Mouse (Mus musculus) urinary bladder, postnatal 25 days (tissue): ENCODE measurements around the gene Hectd1.

ENCODE experiments used
- DNase-seq: peaks from one replicate; pipeline ENCODE4 v3.0.0; 2022; ENCODE audit warnings: low spot score

Hectd1 gene

DNA sequence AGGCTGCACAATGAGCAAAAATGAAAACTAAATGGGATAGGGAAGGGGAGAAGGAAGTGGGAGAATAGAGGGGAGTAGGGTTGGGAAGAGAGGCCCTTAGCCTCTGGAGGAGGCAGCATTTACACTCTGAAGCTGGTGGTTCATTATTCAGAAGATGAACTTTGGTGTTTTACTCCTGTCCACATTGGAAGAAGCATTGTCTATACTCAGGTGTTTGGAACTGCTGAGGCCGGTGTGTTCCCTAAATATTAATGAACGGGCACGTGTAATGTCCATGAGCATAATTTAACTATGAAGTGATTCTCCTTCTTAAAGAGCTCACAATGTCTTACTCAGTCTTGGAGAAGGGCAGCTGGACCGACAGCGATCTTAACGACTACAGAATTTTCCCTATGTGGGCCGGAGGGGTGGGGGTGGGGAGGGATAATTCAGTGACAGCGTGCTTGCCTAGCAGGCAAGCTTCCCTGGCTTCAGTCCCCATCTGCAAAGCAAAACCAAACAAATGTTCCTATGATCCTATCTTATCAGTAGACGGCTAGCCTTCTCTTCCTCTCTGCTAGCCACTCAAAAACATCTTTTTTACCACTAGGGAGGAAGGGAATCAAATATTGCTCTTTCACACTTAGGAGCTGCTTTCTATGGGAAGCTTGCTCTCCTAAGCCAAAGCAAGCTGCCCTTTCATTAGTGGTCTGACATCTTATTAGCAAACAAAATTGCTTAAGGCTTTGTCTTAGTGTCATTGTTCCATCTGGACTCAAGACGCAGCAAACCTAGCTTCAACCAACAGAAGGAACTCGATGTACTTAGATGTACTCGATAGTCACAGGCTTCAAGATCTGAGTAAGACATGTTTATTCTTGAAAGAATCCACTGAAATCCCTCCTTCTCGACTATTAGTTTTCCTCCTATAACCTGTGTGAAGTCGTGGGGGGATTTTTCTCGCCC lies 14.5 kb upstream of the Hectd1 start:
- no peak for DNase-seq

DNA sequence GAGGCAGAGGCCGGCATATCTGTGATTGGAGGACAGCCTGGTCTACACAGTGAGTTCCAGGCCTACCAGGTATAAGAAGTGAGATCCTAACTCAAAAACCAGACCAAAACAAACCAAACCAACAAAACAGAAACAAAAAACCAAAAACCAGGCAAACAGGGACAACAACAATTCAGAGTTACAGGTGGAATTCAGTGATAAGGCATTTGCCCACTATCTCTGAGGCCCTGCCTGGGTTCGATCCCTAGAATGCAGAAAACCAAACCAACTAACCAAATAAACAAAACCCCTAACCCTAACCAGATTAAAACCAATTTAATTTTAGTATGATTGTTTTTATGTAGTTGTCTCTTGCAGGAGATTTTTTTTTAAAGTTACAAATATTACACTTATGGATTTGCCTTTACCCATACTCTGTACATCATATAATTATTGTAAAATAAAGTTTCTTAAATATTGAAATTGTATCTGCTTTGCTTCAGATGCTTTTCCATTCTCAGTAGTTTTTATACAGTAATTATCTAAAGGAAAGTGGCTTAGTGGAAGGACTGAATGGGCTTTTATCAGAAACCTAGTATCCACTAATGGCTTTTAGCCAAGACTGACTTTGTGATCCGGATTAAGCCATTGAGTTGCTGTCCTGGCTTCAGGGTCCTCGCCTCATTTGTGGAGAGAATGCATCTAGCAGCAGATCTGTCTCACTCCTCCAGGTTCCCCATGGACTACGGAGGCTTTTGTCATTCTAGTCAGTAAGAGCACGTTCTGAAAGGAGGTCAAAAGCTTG lies 12.9 kb upstream of the Hectd1 start:
- no peak for DNase-seq

DNA sequence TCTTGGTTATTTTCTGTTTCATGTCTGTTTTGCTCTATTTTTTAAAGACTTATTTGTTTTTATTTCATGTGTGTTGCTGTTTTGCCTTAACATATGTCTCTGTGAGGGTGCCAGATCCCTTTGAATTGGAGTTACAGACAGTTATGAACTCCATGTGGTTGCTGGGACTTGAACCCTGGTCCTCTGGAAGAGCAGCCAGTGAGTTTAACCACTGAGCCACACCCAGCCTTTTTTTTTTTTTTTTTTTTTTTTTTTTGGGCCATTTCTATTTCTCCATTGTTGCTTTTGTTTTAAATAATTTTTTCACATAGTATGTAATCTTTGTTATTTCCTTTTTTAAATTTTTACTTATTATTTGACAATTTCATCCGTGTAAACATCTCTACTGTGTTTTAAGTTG lies 10.5 kb upstream of the Hectd1 start:
- DNase-seq = no peak

DNA sequence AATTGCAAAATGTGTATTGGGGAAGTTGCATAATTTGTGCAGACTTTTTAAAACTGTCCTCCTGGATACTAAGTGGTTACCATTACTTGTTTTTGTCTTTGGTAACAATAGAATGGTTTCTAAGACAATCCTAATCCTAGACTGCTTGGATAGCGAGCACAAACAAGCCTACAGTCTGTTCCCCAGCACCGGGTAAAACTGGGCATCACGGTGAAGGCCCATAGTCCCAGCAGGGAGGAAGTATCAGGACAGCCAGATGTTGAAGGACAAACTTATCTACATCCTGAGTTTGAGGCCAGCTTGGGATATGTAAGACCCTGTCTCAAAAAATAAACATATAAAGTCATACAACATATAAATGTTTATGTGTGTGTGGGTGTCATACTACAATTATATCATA lies 5.9 kb upstream of the Hectd1 start:
- no peak for DNase-seq

DNA sequence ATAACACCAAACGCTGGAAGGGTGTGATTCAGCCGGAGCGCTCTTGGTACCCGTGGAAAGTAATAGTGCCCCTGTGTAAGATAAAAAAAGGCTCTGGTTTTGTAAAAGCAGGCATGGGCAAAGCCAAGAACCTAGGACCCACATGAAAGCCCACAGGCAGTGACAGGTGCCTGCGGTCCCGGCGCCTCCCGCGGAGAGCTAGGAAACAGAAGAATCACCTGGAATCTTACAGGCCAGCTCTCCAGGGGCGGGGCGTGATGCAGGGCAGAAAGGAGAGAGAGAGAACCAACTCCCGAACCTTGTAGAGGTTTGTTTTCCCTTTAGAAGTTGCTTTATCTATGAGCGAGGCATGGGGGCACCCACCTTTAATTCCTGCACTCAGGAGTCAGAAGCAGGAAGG lies 2.6 kb upstream of the Hectd1 start:
- DNase-seq = no peak

DNA sequence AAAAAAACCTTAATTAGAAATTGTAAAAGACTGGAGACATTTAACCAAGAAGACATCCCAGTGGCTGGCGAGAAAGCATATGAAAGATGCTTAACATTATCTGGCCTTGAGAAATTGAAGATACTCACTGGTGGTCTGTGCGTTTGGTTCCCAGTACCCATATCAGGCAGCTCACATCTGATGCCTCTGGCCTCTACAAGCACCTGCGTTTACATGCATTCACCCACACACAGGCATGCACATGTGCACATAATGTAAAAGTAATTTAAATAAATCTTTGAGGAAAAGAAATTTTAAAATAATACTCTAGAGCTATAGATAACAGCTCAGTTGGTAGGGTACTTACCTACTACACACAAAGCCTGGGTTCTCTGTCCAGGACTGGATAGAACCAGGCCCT lies 2.0 kb upstream of the Hectd1 start:
- no peak for DNase-seq

DNA sequence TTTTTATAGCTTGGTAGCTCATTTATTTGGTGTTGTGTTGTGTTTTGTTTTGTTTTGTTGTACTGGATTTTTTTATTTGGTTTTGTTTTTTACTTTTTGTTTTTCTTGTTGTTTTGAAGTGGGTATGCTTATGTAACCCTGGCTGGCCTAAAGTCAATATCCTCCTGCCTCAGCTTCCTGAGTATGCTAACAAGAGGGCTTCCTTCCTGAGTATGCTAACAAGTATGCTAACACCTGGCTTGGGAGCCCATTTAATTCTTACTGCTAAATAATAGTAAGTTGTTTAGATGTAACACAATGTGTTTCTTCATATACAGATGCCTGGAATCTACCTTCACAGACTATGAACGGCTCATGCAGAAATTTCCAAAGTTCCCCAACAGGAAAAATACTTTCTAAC lies 1.3 kb upstream of the Hectd1 start:
- no peak for DNase-seq

DNA sequence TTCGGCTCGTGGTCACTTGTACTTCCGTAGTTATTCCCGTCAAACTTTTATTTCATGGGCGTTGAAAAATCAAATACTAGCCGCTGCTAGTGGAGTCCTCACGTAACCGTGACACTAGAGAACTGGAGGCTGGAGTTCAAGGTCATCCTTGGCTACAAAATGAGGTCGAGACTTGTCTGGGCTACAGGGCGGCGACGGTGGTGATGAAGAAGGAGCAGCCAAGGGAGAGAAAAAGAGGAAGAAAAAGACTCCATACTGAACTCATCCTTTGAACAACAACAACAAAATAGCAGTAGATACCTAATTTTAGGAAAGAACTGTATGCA lies 704 bp upstream of the Hectd1 start:
- peak; percentile 29 for DNase-seq

DNA sequence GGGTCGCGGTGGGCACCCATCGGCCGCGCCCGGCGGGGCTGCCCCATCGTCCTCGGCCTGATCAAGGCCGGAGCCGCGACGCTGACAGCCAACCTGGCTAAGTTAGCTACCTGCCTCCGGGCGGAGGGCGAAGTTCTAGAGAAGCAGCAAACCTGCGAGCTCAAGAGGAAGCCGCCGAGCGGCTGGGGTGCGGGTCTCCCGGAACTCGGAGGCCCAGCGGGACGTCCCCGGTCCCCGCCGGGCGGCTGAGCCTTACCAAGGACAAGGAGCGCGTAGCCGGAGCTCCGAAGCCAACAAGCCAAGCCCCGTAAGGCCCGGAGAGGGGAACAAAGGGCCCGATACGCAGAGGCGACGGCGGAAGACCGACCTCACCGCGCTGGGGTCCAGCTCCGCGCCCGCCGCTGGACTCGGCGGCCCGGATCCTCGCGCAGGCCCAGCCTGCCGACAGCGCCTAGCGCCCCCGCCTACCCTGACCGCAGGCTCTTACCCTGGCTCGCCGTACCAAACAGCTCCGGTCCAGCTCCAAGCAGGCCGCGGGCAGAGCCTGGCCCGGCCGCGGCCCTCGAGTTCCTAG lies 533 bp downstream of the Hectd1 start:
- peak; percentile 55 for DNase-seq

DNA sequence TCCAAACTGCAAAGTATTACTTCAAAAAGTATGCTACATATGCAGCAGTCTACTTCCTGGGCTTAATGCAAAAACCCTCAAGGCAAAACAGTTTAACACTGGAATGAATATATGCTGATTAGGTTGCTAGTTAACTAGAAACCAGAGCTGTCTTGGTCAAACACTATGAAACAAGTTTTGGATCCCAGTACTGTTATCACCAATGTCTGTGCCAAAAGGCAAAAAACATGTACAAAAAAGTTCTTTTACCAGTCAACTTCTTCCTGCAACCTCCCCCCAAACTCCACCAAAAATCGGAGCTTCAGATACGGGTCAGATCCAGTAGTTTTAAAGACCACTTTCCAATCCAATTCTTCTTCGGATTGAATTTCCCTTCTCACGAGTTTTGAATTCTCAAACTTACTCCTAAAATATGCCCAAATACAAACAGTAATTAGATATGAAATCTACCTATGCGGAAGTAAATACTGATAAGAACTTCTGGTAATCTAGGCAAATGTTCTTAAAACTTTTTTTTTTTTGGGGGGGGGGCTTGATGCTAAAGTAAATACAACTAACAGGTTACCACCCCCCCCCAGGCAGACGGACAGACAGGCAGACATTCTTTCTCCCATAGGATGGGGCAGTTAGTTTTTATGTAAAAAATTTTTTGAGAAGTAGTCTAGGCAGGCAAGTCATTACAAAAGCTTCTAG lies 1.2 kb downstream of the Hectd1 start:
- DNase-seq = no peak

DNA sequence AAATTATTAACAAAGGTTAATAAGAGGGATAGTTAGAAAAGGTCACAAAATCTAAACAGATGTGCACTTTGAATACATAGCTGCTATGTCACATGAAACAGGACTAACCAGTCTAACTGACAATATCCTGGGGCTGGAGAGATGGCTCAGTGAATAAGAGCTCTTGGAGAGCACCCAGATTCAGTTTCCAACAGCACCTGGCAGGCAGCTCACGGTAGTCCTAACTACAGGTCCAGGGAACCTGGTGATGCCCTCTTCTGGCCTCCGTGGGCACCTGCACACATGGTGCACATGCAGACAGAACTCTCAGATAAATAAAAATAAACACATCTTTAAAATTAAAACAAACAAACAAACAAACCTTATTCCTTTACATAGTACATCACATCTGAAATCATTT lies 4.0 kb downstream of the Hectd1 start:
- DNase-seq = no peak

DNA sequence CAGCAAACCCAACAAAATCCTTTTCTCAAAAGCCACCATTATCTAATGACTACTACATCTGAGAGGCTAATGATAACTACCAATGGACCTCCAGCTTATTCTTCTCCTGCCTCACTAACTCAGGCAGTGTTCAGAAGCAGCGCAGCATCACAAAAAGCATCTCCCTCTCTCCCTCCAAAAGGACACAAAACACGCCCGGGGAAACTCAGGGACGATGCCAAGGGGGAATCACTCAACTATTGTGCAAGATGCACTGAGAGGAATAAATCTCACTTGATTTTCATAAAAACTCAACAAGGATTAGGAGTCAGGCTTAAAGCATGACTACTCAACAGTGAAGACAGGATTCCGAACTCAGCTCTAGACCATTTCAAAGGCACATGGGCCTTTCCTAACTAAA lies 6.0 kb downstream of the Hectd1 start:
- no peak for DNase-seq

DNA sequence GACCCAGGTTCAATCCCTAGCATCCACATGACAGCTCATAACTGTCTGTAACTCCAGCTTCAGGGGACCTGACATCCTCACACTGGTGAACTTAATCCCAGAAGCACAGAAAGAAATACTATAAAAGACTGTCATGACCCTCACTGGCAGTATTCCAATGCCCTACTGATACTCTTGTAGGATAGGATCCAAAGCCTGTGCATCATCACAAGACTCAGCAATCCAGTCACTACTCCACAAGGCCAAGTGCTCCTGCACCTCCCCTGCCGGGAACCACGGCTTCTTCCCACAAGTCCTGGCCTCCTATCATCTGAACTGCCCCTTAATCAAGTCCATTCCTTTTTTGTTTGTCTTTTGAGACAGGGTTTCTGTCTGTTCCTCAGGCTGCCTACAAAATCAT lies 6.5 kb downstream of the Hectd1 start:
- no peak for DNase-seq

DNA sequence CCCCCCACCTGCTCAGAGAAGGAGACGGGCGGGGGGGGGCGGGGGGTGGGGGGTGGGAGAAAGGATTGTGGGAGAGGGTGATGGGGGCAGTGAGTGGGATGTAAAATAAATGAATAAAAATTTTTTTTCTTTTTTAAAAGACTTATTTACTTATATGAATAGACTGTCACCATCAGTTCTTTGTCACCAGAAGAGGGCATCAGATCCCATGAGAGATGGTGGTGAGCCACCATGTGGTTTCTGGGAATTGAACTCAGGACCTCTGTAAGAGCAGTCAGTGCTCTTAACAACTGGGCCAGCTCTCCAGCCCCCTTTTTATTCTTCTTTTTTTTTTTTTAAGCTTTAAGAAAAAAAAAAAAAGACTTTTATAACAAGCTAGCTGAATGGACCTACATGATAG lies 7.1 kb downstream of the Hectd1 start:
- DNase-seq = no peak

DNA sequence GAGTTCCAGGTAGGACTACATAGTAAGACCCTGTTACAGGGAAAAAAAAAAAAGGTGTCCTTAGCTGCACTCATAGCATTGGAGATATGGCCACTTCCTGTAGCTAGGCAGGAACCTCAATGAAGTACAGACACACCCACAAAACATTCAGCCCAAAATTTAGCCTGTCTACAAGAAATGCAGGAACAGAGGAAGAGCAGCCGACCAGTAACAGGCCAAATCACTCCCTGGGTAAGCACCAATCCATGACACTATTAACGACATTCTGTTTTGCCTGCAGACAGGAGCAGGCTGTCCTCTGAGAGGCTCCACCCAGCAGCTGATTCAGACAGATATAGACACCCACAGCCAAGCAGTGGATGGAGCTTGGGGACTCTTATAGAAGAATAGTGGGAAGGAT lies 8.1 kb downstream of the Hectd1 start:
- DNase-seq = no peak

DNA sequence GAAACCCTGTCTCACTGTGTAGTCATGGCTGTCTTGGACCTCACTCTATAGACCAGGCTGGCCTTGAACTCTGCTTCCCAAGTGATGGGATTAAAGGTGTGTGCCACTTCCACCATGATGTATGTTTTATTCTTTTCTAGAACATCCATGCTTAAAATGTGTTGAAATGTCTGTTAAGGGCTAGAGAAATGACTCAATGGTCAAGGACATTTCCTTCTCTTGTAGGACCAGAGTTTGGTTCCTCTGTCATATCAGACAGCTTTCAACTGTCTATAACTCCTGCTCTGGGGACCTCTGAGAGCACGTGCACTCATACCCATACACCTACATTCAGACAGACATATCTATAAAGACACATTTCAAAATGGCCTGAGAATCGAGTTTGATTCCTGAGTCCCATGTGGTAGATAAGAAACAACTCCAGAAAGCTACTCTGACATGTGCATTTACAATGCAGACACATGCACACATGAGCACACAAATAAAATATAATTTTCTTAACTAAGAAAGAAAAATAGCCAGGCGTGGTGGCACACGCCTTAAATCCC lies 9.3 kb downstream of the Hectd1 start:
- no peak for DNase-seq

DNA sequence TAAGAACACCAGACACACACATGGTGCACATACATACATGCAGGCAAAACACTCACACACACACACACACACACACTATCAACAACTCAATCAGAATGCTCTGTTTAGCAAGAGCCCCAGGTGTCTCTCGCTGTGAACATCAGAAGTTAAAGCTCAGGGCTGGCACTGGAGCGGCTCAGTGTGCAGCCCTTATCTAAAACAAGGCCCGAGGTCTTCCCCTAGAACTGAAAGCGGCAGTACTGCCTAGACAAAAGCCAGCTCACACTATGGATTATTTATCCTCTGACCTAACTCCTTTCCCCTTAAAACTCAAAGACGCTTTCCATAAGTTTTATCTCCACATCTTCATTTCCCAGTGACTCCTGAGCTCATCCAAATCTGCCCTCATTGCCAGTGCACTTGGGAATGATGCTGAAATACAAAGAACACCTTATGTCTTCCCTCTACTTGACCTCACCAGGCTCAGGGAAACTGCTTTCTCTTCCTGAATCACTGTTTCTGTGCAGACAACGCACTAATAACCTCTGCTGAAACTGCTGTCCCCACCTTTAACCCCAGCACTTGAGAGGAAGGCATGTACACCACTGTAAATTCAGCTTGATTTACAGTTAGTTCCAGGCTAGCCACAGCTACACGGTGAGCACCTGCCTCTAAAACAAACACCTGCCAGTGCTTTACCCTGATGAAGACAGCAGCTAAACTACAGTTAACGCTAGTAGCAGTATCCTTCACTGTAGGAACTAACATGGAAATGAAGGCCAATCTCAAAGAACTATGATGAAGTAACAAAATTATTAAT lies 11.3 kb downstream of the Hectd1 start:
- no peak for DNase-seq

DNA sequence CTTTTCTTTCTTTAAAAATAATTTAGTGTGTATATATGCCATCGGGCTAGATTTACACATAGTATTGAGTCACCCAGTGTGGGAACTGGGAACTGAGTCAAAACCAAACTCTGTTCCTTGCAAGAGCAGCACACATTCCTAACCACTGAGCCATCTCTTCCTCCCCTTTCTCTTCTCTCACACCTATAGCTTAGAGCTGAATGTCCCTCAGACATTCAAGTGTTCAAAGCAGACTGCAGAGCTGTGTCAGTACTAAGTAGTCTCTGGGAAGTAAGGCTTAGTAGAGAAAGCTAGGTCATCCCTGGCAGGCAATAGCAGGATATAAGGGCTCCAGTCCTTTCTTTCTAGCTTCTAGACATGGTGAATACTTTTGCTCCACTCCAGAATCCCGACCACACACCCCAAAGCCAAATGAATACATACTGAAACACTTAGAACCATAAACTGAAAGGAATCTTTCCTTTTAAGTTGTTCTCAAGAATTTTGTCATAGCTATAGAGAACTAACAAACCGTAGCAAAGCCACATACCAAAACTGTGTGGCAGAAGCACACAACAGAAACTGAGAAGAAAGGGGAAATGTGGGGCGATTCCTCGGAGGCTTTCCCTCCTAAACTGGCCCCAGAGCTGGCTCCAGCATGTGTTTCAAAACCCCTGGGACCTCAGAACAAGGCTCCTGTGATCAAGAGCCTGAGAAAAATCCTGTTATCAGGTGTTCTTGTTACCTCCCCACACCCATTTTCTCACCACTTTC lies 17.8 kb downstream of the Hectd1 start:
- no peak for DNase-seq

DNA sequence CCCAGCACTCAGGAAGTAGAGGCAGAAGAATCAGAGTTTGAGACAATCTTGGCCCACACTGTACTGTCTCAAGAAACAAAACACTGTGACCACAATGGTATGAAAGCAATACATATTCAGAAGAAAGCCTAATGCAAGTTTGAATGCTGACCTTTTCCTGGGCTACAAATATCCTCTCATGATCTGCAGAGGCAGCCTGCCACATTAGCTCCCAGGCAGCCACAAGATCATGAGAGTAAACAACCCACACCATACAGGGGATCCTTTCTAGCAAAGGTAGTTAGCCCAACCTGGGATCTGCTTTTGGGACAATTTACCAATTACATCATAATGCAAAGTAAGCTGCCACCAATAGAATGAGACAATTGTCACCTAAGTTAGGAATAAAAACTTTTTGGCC lies 18.8 kb downstream of the Hectd1 start:
- no peak for DNase-seq

DNA sequence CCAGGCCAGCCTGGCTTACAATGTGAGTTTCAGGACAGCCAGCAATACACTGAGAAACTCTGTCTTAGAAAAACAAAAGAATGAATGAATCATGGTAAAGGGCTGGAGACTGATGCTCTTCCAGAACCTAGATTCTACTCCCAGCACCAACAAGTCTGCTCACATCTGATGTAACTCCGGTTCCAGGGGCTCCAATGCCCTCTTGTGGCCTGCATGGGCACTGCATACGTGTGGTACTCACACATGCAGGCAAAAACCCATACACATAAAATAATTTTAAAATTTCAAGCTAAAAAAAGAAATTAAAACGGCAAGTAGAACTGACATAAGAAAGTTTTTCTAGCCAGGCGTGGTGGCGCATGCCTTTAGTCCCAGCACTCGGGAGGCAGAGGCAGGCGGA lies 44.5 kb downstream of the Hectd1 start:
- DNase-seq = no peak

DNA sequence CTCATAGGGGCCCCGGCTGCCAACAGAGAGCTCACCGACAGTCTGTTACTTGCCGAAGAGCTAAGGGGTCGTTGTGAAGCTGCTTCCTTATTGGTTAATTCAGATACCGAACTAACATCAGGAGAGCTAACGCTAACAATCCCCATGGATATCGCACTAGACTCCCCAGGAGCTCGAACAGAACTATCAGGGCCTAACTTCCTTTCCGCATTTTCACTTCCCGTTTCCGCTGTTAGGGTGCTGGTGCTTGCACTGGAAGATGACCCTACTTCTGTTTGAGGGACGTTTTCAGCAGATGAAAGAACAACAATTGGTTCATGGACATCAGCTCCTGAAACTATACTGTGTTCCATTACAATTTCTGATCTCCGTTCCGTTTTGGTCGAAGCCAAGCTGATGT lies 60.6 kb downstream of the Hectd1 start:
- no peak for DNase-seq
